Mouse (Mus musculus): ENCODE results near the gene Svs2. TPM values are rescaled to one million over a fixed set of nuclear protein-coding genes. Genes with fewer than 3 reads are reported as not detected.

Gene Svs2
- polyA plus RNA-seq (2012; ENCODE audit: low replicate concordance) = not detected in 2 replicates

DNA sequence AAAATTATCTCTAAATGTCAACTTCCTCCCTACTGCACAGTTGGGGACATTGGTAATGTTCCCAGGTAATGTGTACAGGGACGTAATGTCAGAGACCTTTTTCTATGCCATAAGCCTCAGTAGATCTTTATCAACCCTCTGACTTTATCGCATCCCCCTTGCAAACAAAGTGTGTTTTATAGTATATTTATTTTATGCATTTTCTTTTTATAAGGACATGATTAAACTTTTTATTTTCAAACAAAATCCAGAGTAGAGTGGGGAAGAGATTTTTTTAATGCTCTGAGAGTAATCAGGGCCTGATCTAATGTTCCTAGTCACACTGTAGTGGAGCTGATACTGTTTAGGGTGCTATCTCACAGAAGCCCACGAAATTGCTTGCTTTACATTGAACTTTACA lies at the start of gene Svs2:
Svs2 (minus strand) TSS at position 101 of the 400 bp plus-strand sequence.

DNA sequence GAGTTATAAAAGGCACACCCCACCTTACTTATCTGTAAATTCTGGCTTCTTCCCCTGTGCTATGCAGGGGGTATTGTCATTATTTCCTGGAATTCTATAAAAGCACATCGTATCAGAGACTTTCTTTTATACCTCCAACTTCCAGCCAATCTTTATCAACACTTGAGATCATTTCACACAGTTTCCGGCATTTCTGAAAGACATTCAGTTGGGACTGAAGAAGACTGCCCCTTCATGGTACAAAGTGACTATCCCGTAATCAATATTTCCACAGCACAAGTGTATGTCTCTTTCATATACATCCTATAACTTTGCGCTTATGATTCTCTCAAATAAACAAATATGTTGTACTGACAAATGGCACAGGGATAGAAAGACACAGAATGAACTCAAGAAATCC lies 40.1 kb upstream of the Svs2 start, which contains the start of gene Svs4:
Svs4 (minus strand) TSS at position 101 of the 400 bp plus-strand sequence.

DNA sequence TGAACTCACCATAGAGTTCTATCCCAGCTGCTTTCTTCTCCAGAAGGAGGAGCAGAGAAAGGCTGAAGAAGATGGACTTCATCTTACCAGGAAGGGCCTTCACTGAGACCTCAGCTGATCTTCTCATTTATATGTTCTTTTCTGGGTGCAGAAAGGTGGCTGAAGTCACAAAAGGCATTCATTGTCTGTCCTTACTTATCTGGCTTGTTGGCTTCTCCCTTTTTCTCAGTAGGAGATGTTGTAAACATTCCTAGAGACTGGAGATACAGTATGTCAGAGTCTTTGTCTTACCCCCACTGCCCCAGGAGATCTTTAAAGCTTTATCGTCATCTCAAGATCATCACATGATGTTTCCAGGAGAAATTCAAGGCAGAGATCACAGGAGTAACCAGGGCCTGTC lies 18.3 kb upstream of the Svs2 start, which contains the start of gene Svs3b:
Svs3b (minus strand) TSS at position 101 of the 400 bp plus-strand sequence.

DNA sequence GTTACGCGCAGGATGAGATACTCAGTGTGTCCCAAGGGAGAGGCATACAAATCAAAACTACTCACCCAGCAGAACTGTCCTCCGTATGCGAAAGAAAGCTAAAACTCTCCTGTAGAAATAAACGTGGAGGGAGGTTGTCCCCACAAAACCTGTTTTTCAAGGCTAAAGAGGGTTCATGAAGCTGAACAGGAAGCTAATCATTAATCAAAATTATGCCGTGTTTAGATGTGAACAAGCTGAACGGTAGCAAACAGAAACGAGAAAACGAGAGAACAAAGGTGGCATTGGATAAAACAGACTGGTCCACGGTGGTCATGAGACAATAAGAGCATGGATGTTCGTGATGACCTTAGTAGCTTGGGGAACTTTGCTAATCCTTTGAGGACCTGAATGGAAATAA lies 16.7 kb downstream of the Svs2 start, which contains the start of gene Wfdc15b:
Wfdc15b (minus strand) TSS at position 139 of the 400 bp plus-strand sequence.

DNA sequence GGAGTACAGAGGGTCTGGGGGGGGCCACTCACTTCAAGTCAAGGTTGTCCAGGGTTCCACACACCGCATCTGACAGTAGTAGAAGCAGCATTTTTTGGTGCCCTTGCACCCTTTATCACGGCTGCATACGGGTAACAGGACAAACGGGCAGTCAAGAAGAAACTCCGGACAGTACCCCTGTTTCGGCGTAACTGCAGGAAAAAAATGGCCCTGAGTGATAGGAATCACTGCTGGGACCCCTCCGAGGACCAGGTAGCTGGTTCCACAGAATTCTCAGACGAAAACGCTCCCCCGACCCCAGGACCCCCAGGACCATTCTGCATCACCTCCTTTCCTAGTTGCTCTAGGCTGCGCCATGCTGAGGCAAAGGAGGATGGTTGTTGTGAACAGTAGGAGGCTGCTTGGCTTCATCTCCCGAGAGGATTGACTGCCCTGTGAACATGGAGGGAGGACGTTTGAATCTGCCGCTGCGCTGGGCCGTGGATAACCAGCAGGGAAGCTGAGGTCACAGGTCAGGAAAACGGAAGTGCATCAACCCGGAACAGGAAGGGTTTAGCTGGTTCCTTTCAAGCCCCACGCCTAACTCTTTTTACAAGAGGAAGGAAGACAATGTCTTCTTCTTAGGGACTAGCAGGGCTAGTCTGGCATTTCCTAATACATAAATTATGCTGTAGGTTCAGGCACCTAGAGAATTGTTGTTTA lies 38.5 kb downstream of the Svs2 start, which contains the start of gene Wfdc15a:
Wfdc15a (minus strand) TSS at position 505 of the 702 bp plus-strand sequence.

DNA sequence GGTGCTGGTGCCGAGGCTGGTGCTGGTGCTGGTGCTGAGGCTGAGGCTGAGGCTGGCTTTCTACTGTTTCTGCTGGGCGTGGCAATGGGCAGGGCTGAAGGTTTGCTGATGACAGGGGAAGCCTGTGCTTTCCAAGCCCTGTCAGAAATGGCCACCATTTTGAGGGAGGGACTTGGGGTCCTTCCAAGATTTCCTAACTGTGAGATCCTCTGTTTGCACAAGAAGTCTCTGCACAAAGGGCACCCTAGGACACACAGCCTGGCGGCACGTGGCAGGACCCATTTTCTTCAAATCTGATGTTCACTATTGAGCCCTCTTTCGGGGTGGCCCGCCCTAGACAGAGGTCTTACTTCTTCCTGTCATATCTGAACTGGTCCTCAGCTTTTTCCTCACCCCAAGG lies 47.7 kb downstream of the Svs2 start, which contains the start of gene Wfdc12:
Wfdc12 (minus strand) TSS at position 33 of the 400 bp plus-strand sequence.

Other genes with a start within 250 kb of the Svs2 start
- 41.7 and 48.9 TPM in 2 replicates for gene Ywhab, start 243.5 kb downstream of the Svs2 start, polyA plus RNA-seq (2012; ENCODE audit: low replicate concordance)
- not detected in 2 replicates for gene Pabpc1l, start 213.0 kb downstream of the Svs2 start, polyA plus RNA-seq (2012; ENCODE audit: low replicate concordance)
- gene Stk4, start 168.1 kb downstream of the Svs2 start, polyA plus RNA-seq (2012; ENCODE audit: low replicate concordance) = 7.5 and 23.7 TPM in 2 replicates
- 32.5 and 38.0 TPM in 2 replicates for gene Tomm34, start 167.3 kb downstream of the Svs2 start, polyA plus RNA-seq (2012; ENCODE audit: low replicate concordance)
- gene Kcns1, start 67.4 kb downstream of the Svs2 start, polyA plus RNA-seq (2012; ENCODE audit: low replicate concordance) = 0.08 and 0.16 TPM in 2 replicates
- gene Wfdc5, start 55.7 kb downstream of the Svs2 start, polyA plus RNA-seq (2012; ENCODE audit: low replicate concordance) = not detected in 2 replicates
- 0.25 TPM in 1 of 2 replicates, not detected in the other for gene Wfdc12, start 47.9 kb downstream of the Svs2 start, polyA plus RNA-seq (2012; ENCODE audit: low replicate concordance)
- not detected in 2 replicates for gene Wfdc15a, start 38.3 kb downstream of the Svs2 start, polyA plus RNA-seq (2012; ENCODE audit: low replicate concordance)
- gene Wfdc15b, start 16.8 kb downstream of the Svs2 start, polyA plus RNA-seq (2012; ENCODE audit: low replicate concordance) = not detected in 2 replicates
- not detected in 2 replicates for gene Svs3b, start 18.2 kb upstream of the Svs2 start, polyA plus RNA-seq (2012; ENCODE audit: low replicate concordance)
- gene Svs4, start 40.0 kb upstream of the Svs2 start, polyA plus RNA-seq (2012; ENCODE audit: low replicate concordance) = not detected in 2 replicates
- not detected in 2 replicates for gene Svs3a, start 50.8 kb upstream of the Svs2 start, polyA plus RNA-seq (2012; ENCODE audit: low replicate concordance)
- not detected in 2 replicates for gene Svs6, start 78.3 kb upstream of the Svs2 start, polyA plus RNA-seq (2012; ENCODE audit: low replicate concordance)
- gene Svs5, start 94.3 kb upstream of the Svs2 start, polyA plus RNA-seq (2012; ENCODE audit: low replicate concordance) = not detected in 2 replicates
- gene Slpi, start 150.6 kb upstream of the Svs2 start, polyA plus RNA-seq (2012; ENCODE audit: low replicate concordance) = 5.2 and 16.4 TPM in 2 replicates
- 0.09 and 0.25 TPM in 2 replicates for gene Rbpjl, start 164.7 kb upstream of the Svs2 start, polyA plus RNA-seq (2012; ENCODE audit: low replicate concordance)
- 0.07 TPM in 1 of 2 replicates, not detected in the other for gene Matn4, start 166.7 kb upstream of the Svs2 start, polyA plus RNA-seq (2012; ENCODE audit: low replicate concordance)
- 1.4 and 10.9 TPM in 2 replicates for gene Sdc4, start 205.4 kb upstream of the Svs2 start, polyA plus RNA-seq (2012; ENCODE audit: low replicate concordance)
- 222 and 239 TPM in 2 replicates for gene Sys1, start 218.5 kb upstream of the Svs2 start, polyA plus RNA-seq (2012; ENCODE audit: low replicate concordance)
- 0.17 and 0.94 TPM in 2 replicates for gene Gm20458, start 222.5 kb upstream of the Svs2 start, polyA plus RNA-seq (2012; ENCODE audit: low replicate concordance)
- gene Trp53tg5, start 235.3 kb upstream of the Svs2 start, polyA plus RNA-seq (2012; ENCODE audit: low replicate concordance) = not detected in 2 replicates
- gene Dbndd2, start 247.6 kb upstream of the Svs2 start, polyA plus RNA-seq (2012; ENCODE audit: low replicate concordance) = 15.3 and 25.0 TPM in 2 replicates

All from leukemia stem cell, adult 10-12 weeks (primary cell).